Mouse (Mus musculus) liver, postnatal 0 days (tissue): Measurements from ENCODE around the gene Rin2.

Source experiments
- CTCF ChIP-seq: sonication (generic); IDR thresholded peaks from 2 replicates; pipeline ENCODE4 v1.5.1; 2016; ENCODE audit warnings: antibody characterized with exemption, low read depth
- EP300 ChIP-seq: IDR thresholded peaks from 2 replicates; pipeline ENCODE4 v1.6.1; 2016; ENCODE audit warnings: antibody characterized with exemption, low read depth, mild to moderate bottlenecking

GRCm38 (mm10) chr2:145920941-145921650 is 246.1 kb downstream of the Rin2 start:
- TF ChIP-seq CTCF (peak; percentile 36; the same call in 1 of the 2 replicates), EP300 (no peak)
